Mouse (Mus musculus): ENCODE results near the gene Nhlrc3. TPM values are rescaled to one million over a fixed set of nuclear protein-coding genes. Genes with fewer than 3 reads are reported as not detected.

Gene Nhlrc3
- total RNA-seq, 2 experiments from 2014 or later, result 7.3 to 7.9 TPM

GRCm38 (mm10) chr3:53454984-53455383 is 8.1 kb downstream of the Nhlrc3 start:
- DNase-seq (ENCODE audit: low spot score in 2 of 2), result no peak

DNA sequence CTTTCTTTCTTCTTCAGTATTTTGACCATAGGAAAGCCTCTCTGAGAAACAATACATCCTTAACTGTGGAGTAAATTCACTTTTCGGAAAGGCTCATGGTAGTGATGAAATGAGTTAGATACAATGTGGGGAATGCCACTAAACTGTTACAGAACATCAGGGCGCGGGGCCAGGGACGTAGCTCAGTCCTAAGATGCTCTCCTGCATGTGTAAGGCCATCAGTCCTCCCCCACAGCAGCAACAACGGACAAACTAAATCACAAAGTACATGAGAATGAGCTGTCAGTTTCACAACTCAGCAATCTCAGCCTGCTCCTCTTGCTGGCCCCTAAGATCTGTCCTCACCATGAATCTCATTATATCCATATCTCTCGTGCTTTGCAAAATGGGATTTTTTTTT is 8.6 kb downstream of the Nhlrc3 start:
- no peak for DNase-seq (ENCODE audit: low spot score in 2 of 2)

GRCm38 (mm10) chr3:53454005-53454404 is 9.1 kb downstream of the Nhlrc3 start:
- no peak for DNase-seq (ENCODE audit: low spot score in 2 of 2)

GRCm38 (mm10) chr3:53453346-53453745 is 9.8 kb downstream of the Nhlrc3 start:
- no peak for DNase-seq (ENCODE audit: low spot score in 2 of 2)

DNA sequence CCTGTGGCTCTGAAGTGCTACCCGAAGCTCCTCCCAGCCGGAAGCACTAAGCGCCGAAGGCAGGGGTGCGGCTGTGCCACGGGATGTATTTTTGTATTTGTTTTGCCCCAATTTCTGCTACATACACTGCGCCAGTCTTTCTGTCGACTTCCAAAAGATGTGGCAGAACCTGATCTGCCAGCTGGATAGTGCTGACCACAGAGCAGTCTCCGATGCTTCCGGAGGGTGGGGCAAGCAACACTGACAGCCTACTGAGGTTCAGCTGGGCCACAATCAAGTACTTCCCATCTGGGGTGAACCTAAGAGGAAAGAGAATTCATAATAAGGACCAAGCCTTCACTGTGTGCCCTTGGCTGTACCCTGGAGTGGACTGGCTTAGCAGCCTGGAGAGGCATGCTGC is 10.8 kb downstream of the Nhlrc3 start:
- DNase-seq (ENCODE audit: low spot score in 2 of 2), result no peak

- DNase-seq (ENCODE audit: low spot score in 2 of 2), result no peak
Measured at GRCm38 (mm10) chr3:53450666-53451065, 12.5 kb downstream of the Nhlrc3 start.

DNA sequence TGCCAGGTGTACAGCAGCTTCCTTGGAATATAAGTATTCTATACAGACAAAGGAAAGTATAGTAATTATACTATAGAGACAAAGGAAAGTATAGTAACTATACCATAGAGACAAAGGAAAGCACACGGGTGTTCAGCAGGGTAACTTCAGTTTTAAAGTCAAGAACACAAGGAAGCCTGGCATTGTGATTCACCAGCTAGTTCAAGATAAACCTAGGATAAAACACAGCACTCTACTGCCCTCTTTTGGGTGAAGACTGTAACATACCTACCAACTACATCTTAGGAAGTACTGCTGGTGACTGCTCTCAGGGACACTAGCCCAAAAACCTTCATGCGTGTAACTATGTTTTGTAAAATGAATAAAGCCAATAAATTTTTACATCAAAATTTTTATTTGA is 14.9 kb downstream of the Nhlrc3 start:
- no peak for DNase-seq (ENCODE audit: low spot score in 2 of 2)

DNA sequence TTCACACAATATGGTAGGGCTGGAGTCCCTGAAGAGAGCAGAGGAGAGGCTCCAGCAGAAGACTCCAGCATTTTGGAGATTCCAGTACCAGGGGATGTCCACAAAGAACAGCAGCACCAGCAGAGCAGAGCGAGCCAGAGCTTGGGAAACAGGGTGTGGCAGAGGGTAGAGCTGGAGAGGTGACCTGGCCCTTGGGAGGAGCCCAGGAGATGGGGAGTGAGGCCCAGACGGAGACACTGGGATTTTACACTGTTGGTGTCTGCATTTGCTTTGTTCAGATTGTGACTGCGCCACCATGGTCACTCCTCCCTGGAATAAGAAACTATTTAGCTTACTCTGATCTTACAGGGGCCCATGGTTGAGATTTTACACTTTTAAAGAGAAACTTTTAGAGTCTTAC is 16.3 kb downstream of the Nhlrc3 start:
- DNase-seq (ENCODE audit: low spot score in 2 of 2), result no peak

GRCm38 (mm10) chr3:53445540-53445939 is 17.6 kb downstream of the Nhlrc3 start:
- DNase-seq (ENCODE audit: low spot score in 2 of 2), result no peak

GRCm38 (mm10) chr3:53436550-53436949 is 26.6 kb downstream of the Nhlrc3 start:
- DNase-seq (ENCODE audit: low spot score in 2 of 2), result no peak

GRCm38 (mm10) chr3:53434610-53435009 is 28.5 kb downstream of the Nhlrc3 start:
- no peak for DNase-seq (ENCODE audit: low spot score in 2 of 2)

- no peak for DNase-seq (ENCODE audit: low spot score in 2 of 2)
Measured at GRCm38 (mm10) chr3:53423576-53423975, 39.6 kb downstream of the Nhlrc3 start.

DNA sequence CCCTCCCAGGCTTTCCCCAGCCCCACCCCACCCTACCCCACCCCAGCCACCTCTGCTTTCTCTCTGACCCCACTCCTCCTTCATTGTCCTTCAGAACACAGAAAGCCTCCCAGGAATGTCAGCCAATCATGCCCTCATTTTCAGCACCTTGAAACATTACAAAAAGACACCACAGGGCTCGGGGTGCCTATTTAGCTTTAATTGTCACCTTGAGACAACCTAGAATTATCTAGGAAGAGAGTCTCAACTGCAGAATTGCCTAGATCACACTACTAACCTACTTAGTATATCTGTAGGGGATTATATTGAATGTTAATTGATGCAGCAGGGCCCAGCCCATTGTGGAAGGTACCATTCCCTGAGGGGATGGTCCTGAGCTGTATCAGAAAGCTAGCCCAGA is 40.4 kb downstream of the Nhlrc3 start:
- no peak for DNase-seq (ENCODE audit: low spot score in 2 of 2)

DNA sequence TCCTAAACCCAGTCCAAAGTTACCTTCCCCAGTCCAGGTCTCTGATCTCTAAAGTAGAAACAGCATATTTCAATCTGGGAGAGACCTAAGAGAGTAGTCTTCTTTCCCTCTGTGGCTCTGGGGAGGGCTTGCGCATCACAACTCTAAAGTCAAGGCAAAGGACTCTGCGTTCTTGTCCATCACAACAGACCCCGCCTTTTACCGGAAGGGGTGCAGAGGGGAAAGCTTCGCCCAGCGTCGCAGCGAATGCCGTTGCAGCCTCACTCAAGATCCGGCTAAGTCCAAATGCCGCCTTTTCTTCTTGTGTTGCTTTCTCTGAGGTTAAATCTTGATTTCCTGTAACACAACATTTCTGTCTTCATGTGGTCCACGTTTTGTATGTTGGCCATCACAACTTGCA is 41.5 kb downstream of the Nhlrc3 start:
- no peak for DNase-seq (ENCODE audit: low spot score in 2 of 2)

- DNase-seq (ENCODE audit: low spot score in 2 of 2), result no peak
Measured at GRCm38 (mm10) chr3:53417701-53418100, 45.4 kb downstream of the Nhlrc3 start.

- no peak for DNase-seq (ENCODE audit: low spot score in 2 of 2)
Measured at GRCm38 (mm10) chr3:53416036-53416506, 47.1 kb downstream of the Nhlrc3 start.

DNA sequence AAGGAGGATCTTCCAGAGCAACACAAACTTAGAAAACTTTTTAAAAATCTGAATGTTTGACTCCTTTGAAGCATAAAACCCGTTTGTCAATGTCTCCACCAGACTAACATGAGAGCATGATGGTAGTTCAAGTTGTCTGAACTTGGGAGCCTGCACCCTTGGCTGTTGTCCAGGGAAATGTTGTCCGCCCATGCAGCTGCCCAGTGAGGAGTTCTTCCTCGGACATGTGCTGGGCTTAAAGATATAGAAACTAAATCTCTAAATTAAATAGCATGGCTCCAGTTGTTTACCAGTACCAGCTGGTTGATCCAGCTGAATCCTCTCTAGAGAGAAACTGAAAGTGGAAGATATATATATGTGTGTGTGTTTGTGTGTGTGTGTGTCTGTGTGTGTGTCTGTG is 49.2 kb downstream of the Nhlrc3 start:
- peak in 1 of 2 experiments; percentile 24 for DNase-seq (ENCODE audit: low spot score in 2 of 2)

- no peak for DNase-seq (ENCODE audit: low spot score in 2 of 2)
Measured at GRCm38 (mm10) chr3:53413465-53413864, 49.7 kb downstream of the Nhlrc3 start.

GRCm38 (mm10) chr3:53412259-53412658 is 50.9 kb downstream of the Nhlrc3 start:
- no peak for DNase-seq (ENCODE audit: low spot score in 2 of 2)

- no peak for DNase-seq (ENCODE audit: low spot score in 2 of 2)
Measured at GRCm38 (mm10) chr3:53410031-53410430, 53.1 kb downstream of the Nhlrc3 start.

GRCm38 (mm10) chr3:53407145-53407544 is 56.0 kb downstream of the Nhlrc3 start:
- DNase-seq (ENCODE audit: low spot score in 2 of 2), result no peak

Data from gastrocnemius, postnatal 4 days (tissue).